Mouse (Mus musculus): ENCODE measurements around the gene Irgm1. TPM values are rescaled to one million over a fixed set of nuclear protein-coding genes. Genes with fewer than 3 reads are reported as not detected.
A peak's percentile ranks its signal among the peaks of the same experiment; 100 is the strongest.

The Irgm1 gene
- polyA plus RNA-seq, 1 experiment from 2014 or later, result 39.2 TPM

GRCm38 (mm10) chr11:48844309-48844708 lies 27.2 kb downstream of the Irgm1 start:
- H3K27me3 ChIP-seq, result no peaks in the 10 kb centered on the region
- POLR2A ChIA-PET, result no interaction called here
- CTCF ChIA-PET, result no interaction called here
- ATAC-seq (peak; percentile 54), DNase-seq (ENCODE audit: low read depth, low spot score) (no peak)
- no peak for TF ChIP-seq CTCF (IDR thresholded peaks at IDR 0.05)
- in situ Hi-C loops (cut with MboI; ENCODE audit: low pct_unique_long_range_greater_than_20kb), result loop anchor here (25.0 kb wide), 1 partner anchor 1543 kb away; the partner anchor contains the start of gene Hnrnph1

- ATAC-seq, result no peak
- no peak for DNase-seq (ENCODE audit: low read depth, low spot score)
- ChIA-PET CTCF (interaction anchor here (1.2 kb wide), 1 partner anchor 16 kb away, joined by 3 read pairs; no protein-coding TSS in a partner anchor), POLR2A (no interaction called here)
- no peak for TF ChIP-seq CTCF (IDR thresholded peaks at IDR 0.05)
- no peaks in the 10 kb centered on the region for H3K27me3 ChIP-seq
- in situ Hi-C loops (cut with MboI; ENCODE audit: low pct_unique_long_range_greater_than_20kb), result loop anchor here (25.0 kb wide), 1 partner anchor 1544 kb away; the partner anchor contains the start of gene Hnrnph1
Measured at GRCm38 (mm10) chr11:48843202-48843601, 28.3 kb downstream of the Irgm1 start.

- in situ Hi-C loops (cut with MboI; ENCODE audit: low pct_unique_long_range_greater_than_20kb), result loop anchor here (25.0 kb wide), 1 partner anchor 1545 kb away; the partner anchor contains the start of gene Hnrnph1
- H3K27me3 ChIP-seq, result no peaks in the 10 kb centered on the region
- no peak for TF ChIP-seq CTCF (IDR thresholded peaks at IDR 0.05)
- ATAC-seq, result no peak
- POLR2A ChIA-PET, result no interaction called here
- no peak for DNase-seq (ENCODE audit: low read depth, low spot score)
- CTCF ChIA-PET, result interaction anchor here (1.2 to 1.7 kb wide), 2 partner anchors 9 to 17 kb away, joined by 3 read pairs; no protein-coding TSS in a partner anchor
Measured at GRCm38 (mm10) chr11:48842378-48842792, 29.1 kb downstream of the Irgm1 start.

- H3K27me3 ChIP-seq, result no peaks in the 10 kb centered on the region
- TF ChIP-seq CTCF (IDR thresholded peaks at IDR 0.05), result no peak
- POLR2A ChIA-PET, result no interaction called here
- CTCF ChIA-PET, result interaction anchor here (1.7 kb wide), 1 partner anchor 11 kb away, joined by 3 read pairs; no protein-coding TSS in a partner anchor
- no peak for ATAC-seq
- DNase-seq (ENCODE audit: low read depth, low spot score), result no peak
- in situ Hi-C loops (cut with MboI; ENCODE audit: low pct_unique_long_range_greater_than_20kb), result loop anchor here (25.0 kb wide), 1 partner anchor 1546 kb away; the partner anchor contains the start of gene Hnrnph1
Measured at GRCm38 (mm10) chr11:48841213-48841612, 30.3 kb downstream of the Irgm1 start.

- no peak for DNase-seq (ENCODE audit: low read depth, low spot score)
- ATAC-seq, result no peak
- TF ChIP-seq CTCF (IDR thresholded peaks at IDR 0.05), result no peak
- CTCF ChIA-PET, result no interaction called here
- no peaks in the 10 kb centered on the region for H3K27me3 ChIP-seq
- POLR2A ChIA-PET, result interaction anchor here (0.6 kb wide), 1 partner anchor 361 kb away, joined by 3 read pairs; no protein-coding TSS in a partner anchor
- in situ Hi-C loops (cut with MboI; ENCODE audit: low pct_unique_long_range_greater_than_20kb), result loop anchor here (25.0 kb wide), 1 partner anchor 1546 kb away; the partner anchor contains the start of gene Hnrnph1
Measured at GRCm38 (mm10) chr11:48840805-48841204, 30.7 kb downstream of the Irgm1 start.

- ATAC-seq (no peak), DNase-seq (ENCODE audit: low read depth, low spot score) (no peak)
- CTCF ChIA-PET, result interaction anchor here (1.0 to 2.3 kb wide), 3 partner anchors 14 to 49 kb away, joined by 3 to 6 read pairs (median 5); no protein-coding TSS in a partner anchor
- in situ Hi-C loops (cut with MboI; ENCODE audit: low pct_unique_long_range_greater_than_20kb), result loop anchor here (25.0 kb wide), 1 partner anchor 1548 kb away; the partner anchor contains the start of gene Hnrnph1
- POLR2A ChIA-PET, result no interaction called here
- no peaks in the 10 kb centered on the region for H3K27me3 ChIP-seq
- TF ChIP-seq CTCF (IDR thresholded peaks at IDR 0.05), result no peak
Measured at GRCm38 (mm10) chr11:48838879-48839680, 32.4 kb downstream of the Irgm1 start.

GRCm38 (mm10) chr11:48838181-48838797 lies 33.2 kb downstream of the Irgm1 start:
- no peak for TF ChIP-seq CTCF (IDR thresholded peaks at IDR 0.05)
- ChIA-PET POLR2A (interaction anchor here (1.0 to 1.3 kb wide), 2 partner anchors 10 to 20 kb away, joined by 3 to 5 read pairs; no protein-coding TSS in a partner anchor), CTCF (interaction anchor here (1.2 to 3.2 kb wide), 4 partner anchors 16 to 49 kb away, joined by 3 to 14 read pairs (median 6); partner anchors contain the start of gene Trim41)
- H3K27me3 ChIP-seq, result no peaks in the 10 kb centered on the region
- DNase-seq (ENCODE audit: low read depth, low spot score) (no peak), ATAC-seq (peak; percentile 60)
- in situ Hi-C loops (cut with MboI; ENCODE audit: low pct_unique_long_range_greater_than_20kb), result loop anchor here (25.0 kb wide), 1 partner anchor 1549 kb away; the partner anchor contains the start of gene Hnrnph1

GRCm38 (mm10) chr11:48837310-48838180 lies 33.9 kb downstream of the Irgm1 start:
- peak; percentile 67 for ATAC-seq
- no peaks in the 10 kb centered on the region for H3K27me3 ChIP-seq

GRCm38 (mm10) chr11:48836990-48837309 lies 34.5 kb downstream of the Irgm1 start:
- POLR2A ChIA-PET, result interaction anchor here (1.0 to 1.4 kb wide), 3 partner anchors 11 to 19 kb away, joined by 3 to 5 read pairs (median 5); no protein-coding TSS in a partner anchor
- in situ Hi-C loops (cut with MboI; ENCODE audit: low pct_unique_long_range_greater_than_20kb), result loop anchor here (25.0 kb wide), 1 partner anchor 1550 kb away; the partner anchor contains the start of gene Hnrnph1
- TF ChIP-seq CTCF (IDR thresholded peaks at IDR 0.05), result no peak
- CTCF ChIA-PET, result interaction anchor here (1.3 to 3.2 kb wide), 3 partner anchors 15 to 22 kb away, joined by 5 to 14 read pairs (median 6); no protein-coding TSS in a partner anchor
- ATAC-seq, result no peak
- no peaks in the 10 kb centered on the region for H3K27me3 ChIP-seq
- DNase-seq (ENCODE audit: low read depth, low spot score), result no peak

More at GRCm38 (mm10) chr11:48837310-48838180, 33.9 kb downstream of the Irgm1 start:
- ChIA-PET POLR2A (interaction anchor here (1.0 to 1.4 kb wide), 3 partner anchors 10 to 20 kb away, joined by 3 to 5 read pairs (median 5); no protein-coding TSS in a partner anchor), CTCF (interaction anchor here (1.2 to 3.2 kb wide), 5 partner anchors 14 to 48 kb away, joined by 3 to 14 read pairs (median 5); partner anchors contain the start of gene Trim41)
- TF ChIP-seq CTCF (IDR thresholded peaks at IDR 0.05), result no peak
- DNase-seq (ENCODE audit: low read depth, low spot score), result no peak
- in situ Hi-C loops (cut with MboI; ENCODE audit: low pct_unique_long_range_greater_than_20kb), result loop anchor here (25.0 kb wide), 1 partner anchor 1550 kb away; the partner anchor contains the start of gene Hnrnph1

Data from Patski (cell line).